Mouse (Mus musculus): Measurements from ENCODE around the gene Dpm3.

- TF ChIP-seq CTCF (IDR thresholded peaks at IDR 0.05; ENCODE audit: low read depth) (no peak), EP300 (IDR thresholded peaks at IDR 0.05; ENCODE audit: low read depth) (no peak)
These were observed 45.2 kb upstream of the Dpm3 start for GRCm38 (mm10) chr3:89213803-89214530.

All from liver, embryonic 14.5 days (tissue).